Mouse (Mus musculus) lung, embryonic 15.5 days (tissue): Measurements from ENCODE around the gene Pard3. TPM values are rescaled to one million over a fixed set of nuclear protein-coding genes. Genes with fewer than 3 reads are reported as not detected.

Experiments used
- ATAC-seq: fragments of 200-750 bp; cut with Nextera tagmentation; 2 replicates; pipeline ENCODE4 v1.8.0; 2017; ENCODE audit warnings: moderate number of reproducible peaks, borderline replicate concordance; ENCODE audit not compliant: low FRiP score, low TSS enrichment; ENCODE audit errors: extremely low read depth
- H3K27ac ChIP-seq: fragments of 300-500 bp; sonication (generic); 2 replicates; pipeline ENCODE4 v1.5.1; 2015; ENCODE audit warnings: moderate library complexity, mild to moderate bottlenecking, inconsistent platforms
- H3K27me3 ChIP-seq: fragments of 300-500 bp; sonication (generic); 2 replicates; pipeline ENCODE4 v1.6.1; 2015; ENCODE audit warnings: inconsistent platforms
- H3K36me3 ChIP-seq: fragments of 300-500 bp; sonication (generic); 2 replicates; pipeline ENCODE4 v1.6.1; 2015; ENCODE audit warnings: inconsistent platforms
- H3K4me1 ChIP-seq: fragments of 300-500 bp; sonication (generic); 2 replicates; pipeline ENCODE4 v1.6.1; 2015; ENCODE audit warnings: inconsistent platforms
- H3K4me2 ChIP-seq: fragments of 300-500 bp; sonication (generic); 2 replicates; pipeline ENCODE4 v1.6.1; 2015; ENCODE audit warnings: inconsistent platforms, mild to moderate bottlenecking, moderate library complexity
- H3K4me3 ChIP-seq: fragments of 300-500 bp; sonication (generic); 2 replicates; pipeline ENCODE4 v1.5.1; 2015; ENCODE audit warnings: mild to moderate bottlenecking, inconsistent platforms
- H3K9ac ChIP-seq: fragments of 300-500 bp; sonication (generic); 2 replicates; pipeline ENCODE4 v1.6.1; 2015; ENCODE audit warnings: inconsistent platforms
- H3K9me3 ChIP-seq: fragments of 300-500 bp; sonication (generic); 2 replicates; pipeline ENCODE4 v1.6.1; 2016; ENCODE audit warnings: inconsistent platforms
- WGBS: fragments of 180-500 bp; shearing (Covaris S2); methylation state at CpG from one replicate; pipeline ENCODE4 v1.1.7; 2015; 5-methylcytosine and 5-hydroxymethylcytosine counted together
- polyA plus RNA-seq: library from polyadenylated mRNA; unstranded; fragments of >200 nt; fragmentation: Nextera tagmentation; extraction: Ambion mirVana; gene quantifications from 2 replicates; pipeline ENCODE4 v1.2.1, GENCODE M21; 2015

Gene Pard3
- polyA plus RNA-seq, 1 experiment from 2014 or later: 21.9 TPM

GRCm38 (mm10) chr8:127395488-127395887, 331.8 kb downstream of the Pard3 start:
- peaks cover 11% of the 10 kb centered on the region; the same call in 1 of the 2 replicates for H3K36me3 ChIP-seq

DNA sequence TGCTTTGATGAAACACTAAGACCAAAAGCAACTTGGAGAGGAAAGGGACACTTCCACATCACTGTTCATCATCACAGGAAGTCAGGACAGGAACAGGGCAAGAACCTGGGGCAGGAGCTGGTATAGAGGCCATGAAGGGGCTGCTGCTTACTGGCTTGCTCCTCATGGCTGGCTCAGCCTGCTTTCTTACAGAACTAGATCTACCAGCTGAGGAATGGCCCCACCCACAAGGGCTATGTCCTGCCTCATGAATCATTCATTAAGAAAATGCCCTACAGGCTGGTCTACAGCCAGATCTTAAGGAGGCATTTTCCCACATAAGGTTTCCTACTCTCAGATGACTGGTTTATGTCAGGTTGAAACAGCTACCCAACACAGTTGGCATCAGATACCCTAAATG, 342.1 kb downstream of the Pard3 start:
- no peaks in the 10 kb centered on the region for H3K9me3 ChIP-seq
- peaks cover 5% of the 10 kb centered on the region for H3K36me3 ChIP-seq
- H3K4me2 ChIP-seq: no peak overlapping the region
- no peak overlapping the region for H3K4me3 ChIP-seq
- no peak for ATAC-seq
- no peak overlapping the region for H3K9ac ChIP-seq
- no peak overlapping the region for H3K27ac ChIP-seq
- H3K27me3 ChIP-seq: no peaks in the 10 kb centered on the region
- no peaks in the 10 kb centered on the region for H3K4me1 ChIP-seq

More at GRCm38 (mm10) chr8:127395488-127395887, 331.8 kb downstream of the Pard3 start:
- 81% methylated on average over 4 of the region's 4 CpGs for WGBS
- H3K4me1 ChIP-seq: no peaks in the 10 kb centered on the region
- no peak overlapping the region for H3K4me3 ChIP-seq
- no peaks in the 10 kb centered on the region for H3K9me3 ChIP-seq
- no peak overlapping the region for H3K27ac ChIP-seq
- no peak overlapping the region for H3K9ac ChIP-seq
- no peaks in the 10 kb centered on the region for H3K27me3 ChIP-seq
- H3K4me2 ChIP-seq: no peak overlapping the region
- ATAC-seq: no peak

- no peaks in the 10 kb centered on the region for H3K27me3 ChIP-seq
- H3K27ac ChIP-seq: no peak overlapping the region
- WGBS: 74% methylated on average over 12 of the region's 12 CpGs
- H3K9ac ChIP-seq: no peak overlapping the region
- no peak overlapping the region for H3K4me2 ChIP-seq
- no peak for ATAC-seq
- H3K4me3 ChIP-seq: no peak overlapping the region
- H3K9me3 ChIP-seq: no peaks in the 10 kb centered on the region
- H3K36me3 ChIP-seq: peaks cover 5% of the 10 kb centered on the region
- no peaks in the 10 kb centered on the region for H3K4me1 ChIP-seq
Observed at GRCm38 (mm10) chr8:127410606-127411005, 346.9 kb downstream of the Pard3 start.

- ATAC-seq: no peak
- H3K9me3 ChIP-seq: no peaks in the 10 kb centered on the region
- H3K4me2 ChIP-seq: no peak overlapping the region
- 84% methylated on average over 4 of the region's 4 CpGs for WGBS
- H3K4me1 ChIP-seq: no peaks in the 10 kb centered on the region
- H3K4me3 ChIP-seq: no peak overlapping the region
- H3K9ac ChIP-seq: no peak overlapping the region
- no peaks in the 10 kb centered on the region for H3K27me3 ChIP-seq
- peaks cover 9% of the 10 kb centered on the region for H3K36me3 ChIP-seq
- no peak overlapping the region for H3K27ac ChIP-seq
Observed at GRCm38 (mm10) chr8:127411190-127411848, 347.6 kb downstream of the Pard3 start.

GRCm38 (mm10) chr8:127423021-127423420, 359.3 kb downstream of the Pard3 start:
- Histone ChIP-seq H3K9me3 (no peaks in the 10 kb centered on the region), H3K4me2 (no peak overlapping the region), H3K4me1 (no peaks in the 10 kb centered on the region), H3K36me3 (peaks cover 4% of the 10 kb centered on the region; the same call in 1 of the 2 replicates), H3K27me3 (no peaks in the 10 kb centered on the region), H3K9ac (no peak overlapping the region), H3K27ac (no peak overlapping the region), H3K4me3 (no peak overlapping the region)
- 64% methylated on average over 7 of the region's 7 CpGs for WGBS
- ATAC-seq: no peak

DNA sequence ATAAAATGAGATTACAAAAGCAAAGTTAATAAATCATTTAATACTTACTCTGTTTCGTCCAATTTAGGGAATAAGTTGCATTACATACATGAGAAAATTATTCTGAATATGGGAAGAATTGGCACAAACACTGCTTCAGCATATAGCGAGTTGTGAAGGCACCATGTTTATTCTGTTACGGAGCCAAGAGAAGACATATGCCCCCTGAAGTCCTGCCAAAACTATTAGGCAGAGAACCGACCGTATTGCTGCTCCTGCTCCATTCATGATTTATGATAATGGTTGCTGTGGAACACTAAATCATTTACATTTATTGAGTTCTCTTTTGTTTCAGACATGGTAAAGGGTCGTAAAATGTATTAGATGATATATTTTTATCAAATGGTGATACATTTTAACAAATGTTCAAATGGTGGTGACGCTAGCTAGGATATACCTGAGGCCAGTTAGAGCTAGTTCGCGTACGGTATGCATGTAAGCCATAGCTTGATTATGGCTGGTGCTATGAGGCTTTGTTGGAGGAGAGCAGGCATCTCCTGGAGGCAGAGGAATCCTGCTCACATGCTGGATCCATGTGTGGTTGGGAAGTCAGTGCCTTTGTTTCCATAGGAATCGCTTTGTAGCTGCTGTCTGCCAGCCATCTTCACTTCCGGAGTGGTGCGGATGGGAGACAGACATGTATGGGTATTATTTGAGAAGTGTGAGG, 360.7 kb downstream of the Pard3 start:
- H3K4me2 ChIP-seq: no peak overlapping the region
- no peak for ATAC-seq
- no peak overlapping the region for H3K4me3 ChIP-seq
- H3K27ac ChIP-seq: no peak overlapping the region
- peaks cover 4% of the 10 kb centered on the region; the same call in 1 of the 2 replicates for H3K36me3 ChIP-seq
- no peaks in the 10 kb centered on the region for H3K9me3 ChIP-seq
- no peaks in the 10 kb centered on the region for H3K4me1 ChIP-seq
- 73% methylated on average over 13 of the region's 13 CpGs for WGBS
- H3K9ac ChIP-seq: no peak overlapping the region
- H3K27me3 ChIP-seq: no peaks in the 10 kb centered on the region

GRCm38 (mm10) chr8:127426857-127427256, 363.2 kb downstream of the Pard3 start:
- H3K4me1 ChIP-seq: no peaks in the 10 kb centered on the region
- H3K27me3 ChIP-seq: no peaks in the 10 kb centered on the region
- H3K36me3 ChIP-seq: peaks cover 4% of the 10 kb centered on the region; the same call in 1 of the 2 replicates
- H3K4me3 ChIP-seq: no peak overlapping the region
- H3K9me3 ChIP-seq: no peaks in the 10 kb centered on the region
- no peak overlapping the region for H3K9ac ChIP-seq
- no peak overlapping the region for H3K4me2 ChIP-seq
- no peak for ATAC-seq
- no peak overlapping the region for H3K27ac ChIP-seq
- 78% methylated on average over 5 of the region's 5 CpGs for WGBS

DNA sequence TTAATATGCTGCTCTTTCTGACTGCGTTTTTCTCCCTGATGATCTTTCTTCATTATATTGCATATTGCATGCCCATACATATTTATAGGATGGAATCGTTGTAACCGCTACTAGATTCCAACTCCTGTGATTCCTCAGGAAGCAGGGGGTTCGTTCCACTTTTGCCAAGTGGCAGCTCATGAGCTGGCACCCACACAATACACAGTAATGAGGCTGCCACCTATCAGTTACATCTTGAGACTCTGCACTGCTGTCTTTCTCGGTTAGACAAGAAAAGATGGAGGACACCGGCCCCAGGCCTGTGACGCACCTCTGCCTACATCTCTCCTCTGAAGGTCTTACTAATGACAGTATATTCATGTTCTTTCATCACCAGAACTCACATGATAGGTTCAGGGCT, 364.3 kb downstream of the Pard3 start:
- Histone ChIP-seq H3K4me2 (no peak overlapping the region), H3K27ac (no peak overlapping the region), H3K9me3 (no peaks in the 10 kb centered on the region), H3K4me1 (no peaks in the 10 kb centered on the region), H3K9ac (no peak overlapping the region), H3K4me3 (no peak overlapping the region), H3K36me3 (peaks cover 7% of the 10 kb centered on the region; the same call in 1 of the 2 replicates), H3K27me3 (no peaks in the 10 kb centered on the region)
- 83% methylated on average over 7 of the region's 7 CpGs for WGBS
- ATAC-seq: no peak

DNA sequence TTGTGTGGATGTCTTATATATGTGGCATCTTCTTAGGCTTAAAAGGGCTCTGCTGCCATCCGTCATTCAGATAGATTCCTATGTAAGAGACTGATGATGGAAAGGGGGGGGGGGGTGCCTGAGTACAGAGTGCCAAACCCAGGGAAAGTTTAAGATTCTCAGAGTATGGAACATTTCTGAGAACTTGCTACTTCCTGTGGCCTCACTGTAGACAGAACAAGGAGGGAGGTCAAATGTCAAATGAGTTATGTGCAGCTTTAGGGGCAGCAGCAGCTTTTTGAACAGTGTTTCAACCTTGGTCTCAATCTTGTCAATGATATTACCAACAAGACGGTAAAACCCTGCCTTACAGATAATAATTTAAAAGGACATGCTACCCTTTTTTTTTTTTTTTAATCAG, 367.5 kb downstream of the Pard3 start:
- 64% methylated on average over 2 of the region's 2 CpGs for WGBS
- ATAC-seq: no peak
- Histone ChIP-seq H3K9ac (no peak overlapping the region), H3K4me2 (no peak overlapping the region), H3K4me1 (no peaks in the 10 kb centered on the region), H3K27ac (no peak overlapping the region), H3K36me3 (peaks cover 7% of the 10 kb centered on the region; the same call in 1 of the 2 replicates), H3K4me3 (no peak overlapping the region), H3K27me3 (no peaks in the 10 kb centered on the region), H3K9me3 (no peaks in the 10 kb centered on the region)

DNA sequence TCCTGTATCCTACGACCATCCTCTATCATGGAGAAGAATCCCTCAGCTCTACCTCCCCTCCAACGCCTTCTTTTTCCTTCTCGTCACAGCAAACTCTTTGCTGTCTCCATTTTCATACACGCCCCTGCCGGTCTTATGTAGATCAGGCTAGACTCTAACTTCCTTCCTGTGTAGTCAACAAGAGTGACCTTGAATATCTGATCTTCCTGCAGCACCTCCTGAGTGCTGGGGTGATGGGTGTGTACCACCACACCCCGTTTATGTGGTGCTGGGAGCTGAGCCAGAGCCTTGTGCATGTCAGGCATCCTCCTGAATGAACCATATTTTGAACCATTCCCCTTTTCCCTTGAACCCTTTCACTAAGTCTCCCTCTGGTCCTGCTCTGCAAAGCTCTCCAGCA, 372.3 kb downstream of the Pard3 start:
- Histone ChIP-seq H3K36me3 (0 out of 2 replicates have a peak, but pooled peaks cover 3% of the 10 kb centered on the region), H3K4me3 (no peak overlapping the region), H3K9me3 (no peaks in the 10 kb centered on the region), H3K9ac (no peak overlapping the region), H3K4me2 (no peak overlapping the region), H3K27ac (no peak overlapping the region), H3K27me3 (no peaks in the 10 kb centered on the region), H3K4me1 (peaks cover 28% of the 10 kb centered on the region)
- WGBS: 87% methylated on average over 6 of the region's 6 CpGs
- ATAC-seq: no peak

GRCm38 (mm10) chr8:127437613-127438235, 374.0 kb downstream of the Pard3 start:
- ATAC-seq: no peak
- Histone ChIP-seq H3K4me3 (no peak overlapping the region), H3K4me2 (no peak overlapping the region), H3K4me1 (peaks cover 32% of the 10 kb centered on the region), H3K27me3 (no peaks in the 10 kb centered on the region), H3K9me3 (no peaks in the 10 kb centered on the region), H3K9ac (no peak overlapping the region), H3K36me3 (no peaks in the 10 kb centered on the region), H3K27ac (no peak overlapping the region)
- 68% methylated on average over 5 of the region's 5 CpGs for WGBS
